Mouse (Mus musculus) midbrain, embryonic 15.5 days (tissue): ENCODE data around the gene Jarid2. TPM values are rescaled to one million over a fixed set of nuclear protein-coding genes. Genes with fewer than 3 reads are reported as not detected.

Experiments used
- ATAC-seq: fragments of 200-750 bp; cut with Nextera tagmentation; replicated peaks from 2 replicates; pipeline ENCODE4 v1.8.0; 2017; ENCODE audit warnings: moderate TSS enrichment
- H3K27ac ChIP-seq: fragments of 300-500 bp; sonication (generic); 2 replicates; pipeline ENCODE4 v1.5.1; 2015; ENCODE audit warnings: mild to moderate bottlenecking, inconsistent platforms
- H3K27me3 ChIP-seq: fragments of 300-500 bp; sonication (generic); replicated peaks from 2 replicates; pipeline ENCODE4 v1.6.1; 2015; ENCODE audit warnings: inconsistent platforms
- H3K36me3 ChIP-seq: fragments of 300-500 bp; sonication (generic); replicated peaks from 2 replicates; pipeline ENCODE4 v1.6.1; 2015; ENCODE audit warnings: inconsistent platforms
- H3K4me1 ChIP-seq: fragments of 300-500 bp; sonication (generic); 2 replicates; pipeline ENCODE4 v1.6.1; 2015; ENCODE audit warnings: inconsistent platforms
- H3K4me2 ChIP-seq: fragments of 300-500 bp; sonication (generic); 2 replicates; pipeline ENCODE4 v1.6.1; 2015; ENCODE audit warnings: inconsistent platforms, mild to moderate bottlenecking, moderate library complexity
- H3K4me3 ChIP-seq: fragments of 300-500 bp; sonication (generic); 2 replicates; pipeline ENCODE4 v1.5.1; 2015; ENCODE audit warnings: mild to moderate bottlenecking, inconsistent platforms
- H3K9ac ChIP-seq: fragments of 300-500 bp; sonication (generic); 2 replicates; pipeline ENCODE4 v1.6.1; 2015; ENCODE audit warnings: mild to moderate bottlenecking, inconsistent platforms
- H3K9me3 ChIP-seq: fragments of 300-500 bp; sonication (generic); 2 replicates; pipeline ENCODE4 v1.6.1; 2016; ENCODE audit warnings: inconsistent platforms
- WGBS: fragments of 180-500 bp; shearing (Covaris S2); methylation state at CpG from one replicate; pipeline ENCODE4 v1.1.7; 2015; ENCODE audit warnings: mixed read lengths; 5-methylcytosine and 5-hydroxymethylcytosine counted together
- polyA plus RNA-seq: library from polyadenylated mRNA; unstranded; fragments of >200 nt; fragmentation: Nextera tagmentation; extraction: Ambion mirVana; gene quantifications from 2 replicates; pipeline ENCODE4 v1.2.1, GENCODE M21; 2015

Jarid2 gene
- polyA plus RNA-seq, 1 experiment from 2014 or later, result 44.7 TPM

- under 1% methylated on average over 16 of the region's 16 CpGs for WGBS
- Histone ChIP-seq H3K27me3 (no peaks in the 10 kb centered on the region), H3K4me3 (peak overlapping the region; percentile 80), H3K9ac (peak overlapping the region; percentile 70), H3K4me2 (peak overlapping the region; percentile 89), H3K9me3 (no peaks in the 10 kb centered on the region), H3K27ac (0 out of 2 replicates have a peak overlapping the region, but pooled peaks have one; percentile 15), H3K36me3 (no peaks in the 10 kb centered on the region), H3K4me1 (peaks cover 26% of the 10 kb centered on the region)
- ATAC-seq, result no peak
Observed at GRCm38 (mm10) chr13:44731727-44732441, 2.6 kb downstream of the Jarid2 start.

- Histone ChIP-seq H3K4me2 (peak overlapping the region; percentile 89), H3K27me3 (no peaks in the 10 kb centered on the region), H3K9ac (peak overlapping the region; percentile 70), H3K36me3 (no peaks in the 10 kb centered on the region), H3K9me3 (no peaks in the 10 kb centered on the region), H3K27ac (0 out of 2 replicates have a peak overlapping the region, but pooled peaks have one; percentile 15), H3K4me3 (peak overlapping the region; percentile 80), H3K4me1 (peaks cover 28% of the 10 kb centered on the region)
- no peak for ATAC-seq
- 0% methylated on average over 7 of the region's 7 CpGs for WGBS
Observed at GRCm38 (mm10) chr13:44732442-44732974, 3.2 kb downstream of the Jarid2 start.

GRCm38 (mm10) chr13:44733036-44733372 lies 3.7 kb downstream of the Jarid2 start:
- peak overlapping the region; percentile 70 for H3K9ac ChIP-seq
- H3K4me1 ChIP-seq, result peaks cover 28% of the 10 kb centered on the region
- H3K36me3 ChIP-seq, result no peaks in the 10 kb centered on the region
- no peak for ATAC-seq
- no peaks in the 10 kb centered on the region for H3K9me3 ChIP-seq
- H3K27ac ChIP-seq, result peak overlapping the region; percentile 58
- peak overlapping the region; percentile 89 for H3K4me2 ChIP-seq
- WGBS, result under 1% methylated on average over 13 of the region's 13 CpGs
- H3K4me3 ChIP-seq, result peak overlapping the region; percentile 80
- no peaks in the 10 kb centered on the region for H3K27me3 ChIP-seq

- H3K27ac ChIP-seq, result peak overlapping the region; percentile 58
- H3K27me3 ChIP-seq, result no peaks in the 10 kb centered on the region
- WGBS, result under 1% methylated on average over 68 of the region's 71 CpGs
- ATAC-seq, result 0 out of 2 replicates have a peak, but pooled peaks have one; percentile 8
- H3K4me3 ChIP-seq, result peak overlapping the region; percentile 80
- peak overlapping the region; percentile 89 for H3K4me2 ChIP-seq
- peak overlapping the region; percentile 70 for H3K9ac ChIP-seq
- no peaks in the 10 kb centered on the region for H3K9me3 ChIP-seq
- peaks cover 28% of the 10 kb centered on the region for H3K4me1 ChIP-seq
- H3K36me3 ChIP-seq, result no peaks in the 10 kb centered on the region
Observed at GRCm38 (mm10) chr13:44733373-44734111, 4.3 kb downstream of the Jarid2 start.

DNA sequence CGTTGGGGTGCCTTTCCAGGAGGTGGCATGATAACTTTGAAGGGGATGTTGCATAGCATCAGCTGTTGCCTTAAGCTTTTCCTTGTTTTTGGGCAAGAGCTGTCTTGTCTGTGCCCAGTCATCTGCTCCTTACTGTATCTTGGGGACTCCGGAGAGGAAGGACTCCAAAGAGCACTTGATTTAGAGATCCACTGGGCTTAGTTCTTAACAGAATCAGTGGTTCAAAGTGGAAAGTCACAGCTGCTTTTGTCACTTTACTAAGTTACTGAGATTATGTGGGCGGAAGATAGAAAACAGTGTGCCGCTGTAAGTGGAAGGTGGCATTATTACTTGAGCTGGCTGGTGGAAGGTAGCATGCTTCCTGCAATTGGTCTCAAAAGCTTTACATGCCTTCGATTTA lies 5.2 kb downstream of the Jarid2 start:
- H3K9ac ChIP-seq, result peak overlapping the region; percentile 70
- ATAC-seq, result no peak
- peak overlapping the region; percentile 58 for H3K27ac ChIP-seq
- no peaks in the 10 kb centered on the region for H3K27me3 ChIP-seq
- H3K4me1 ChIP-seq, result peaks cover 25% of the 10 kb centered on the region
- peak overlapping the region; percentile 80 for H3K4me3 ChIP-seq
- H3K9me3 ChIP-seq, result no peaks in the 10 kb centered on the region
- H3K4me2 ChIP-seq, result peak overlapping the region; percentile 89
- 54% methylated on average over 5 of the region's 5 CpGs for WGBS
- H3K36me3 ChIP-seq, result no peaks in the 10 kb centered on the region

GRCm38 (mm10) chr13:44735088-44735690 lies 5.9 kb downstream of the Jarid2 start:
- Histone ChIP-seq H3K36me3 (no peaks in the 10 kb centered on the region), H3K9me3 (no peaks in the 10 kb centered on the region), H3K27me3 (no peaks in the 10 kb centered on the region), H3K4me2 (peak overlapping the region; percentile 89; the same call in 1 of the 2 replicates), H3K27ac (no peak overlapping the region), H3K4me3 (peak overlapping the region; percentile 80; the same call in 1 of the 2 replicates), H3K4me1 (peaks cover 22% of the 10 kb centered on the region), H3K9ac (no peak overlapping the region)
- no peak for ATAC-seq
- 55% methylated on average over 1 of the region's 1 CpGs for WGBS

GRCm38 (mm10) chr13:44737297-44737696 lies 8.0 kb downstream of the Jarid2 start:
- WGBS, result 47% methylated on average over 1 of the region's 1 CpGs
- H3K27me3 ChIP-seq, result no peaks in the 10 kb centered on the region

GRCm38 (mm10) chr13:44751780-44752179 lies 22.5 kb downstream of the Jarid2 start:
- Histone ChIP-seq H3K4me1 (peaks cover 49% of the 10 kb centered on the region), H3K36me3 (no peaks in the 10 kb centered on the region), H3K4me3 (no peak overlapping the region), H3K4me2 (no peak overlapping the region), H3K9me3 (no peaks in the 10 kb centered on the region), H3K27me3 (no peaks in the 10 kb centered on the region), H3K27ac (peak overlapping the region; percentile 27; the same call in 1 of the 2 replicates), H3K9ac (no peak overlapping the region)
- 18% methylated on average over 3 of the region's 3 CpGs for WGBS
- peak; percentile 54 for ATAC-seq

More at GRCm38 (mm10) chr13:44737297-44737696, 8.0 kb downstream of the Jarid2 start:
- H3K4me1 ChIP-seq, result peaks cover 22% of the 10 kb centered on the region
- no peak overlapping the region for H3K4me3 ChIP-seq
- no peak overlapping the region for H3K27ac ChIP-seq
- no peaks in the 10 kb centered on the region for H3K9me3 ChIP-seq
- no peak overlapping the region for H3K9ac ChIP-seq
- no peaks in the 10 kb centered on the region for H3K36me3 ChIP-seq
- H3K4me2 ChIP-seq, result no peak overlapping the region
- ATAC-seq, result no peak

DNA sequence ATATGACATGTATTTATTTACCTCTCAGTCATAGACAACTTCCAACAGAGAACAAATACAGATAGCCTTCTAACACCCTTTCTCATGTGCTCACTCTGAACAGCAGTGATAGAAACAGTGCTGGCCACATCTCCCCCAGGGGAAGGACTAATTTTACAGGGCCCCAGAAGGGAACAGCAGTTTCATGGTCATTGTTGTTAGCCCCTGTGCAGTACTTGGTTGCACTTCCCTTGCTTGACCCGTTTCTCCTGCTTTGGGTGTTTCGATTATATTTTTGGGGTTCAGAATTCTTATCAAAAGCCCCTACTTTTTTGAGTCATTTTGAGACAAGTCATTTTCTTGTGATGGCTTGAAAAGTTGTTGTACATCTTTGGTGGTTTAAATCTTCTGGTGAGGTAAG lies 23.9 kb downstream of the Jarid2 start:
- H3K4me1 ChIP-seq, result peaks cover 39% of the 10 kb centered on the region

GRCm38 (mm10) chr13:44755434-44755833 lies 26.2 kb downstream of the Jarid2 start:
- ATAC-seq, result no peak
- WGBS, result 3% methylated on average over 5 of the region's 5 CpGs
- peaks cover 35% of the 10 kb centered on the region for H3K4me1 ChIP-seq

More for the DNA sequence above, 23.9 kb downstream of the Jarid2 start:
- Histone ChIP-seq H3K9ac (no peak overlapping the region), H3K4me3 (no peak overlapping the region), H3K9me3 (no peaks in the 10 kb centered on the region), H3K36me3 (no peaks in the 10 kb centered on the region), H3K4me2 (no peak overlapping the region), H3K27me3 (no peaks in the 10 kb centered on the region), H3K27ac (no peak overlapping the region)
- no peak for ATAC-seq
- whole genome bisulfite sequencing, result 81% methylated on average over 2 of the region's 2 CpGs

GRCm38 (mm10) chr13:44758750-44759149 lies 29.5 kb downstream of the Jarid2 start:
- no peak for ATAC-seq
- H3K27ac ChIP-seq, result no peak overlapping the region
- peaks cover 16% of the 10 kb centered on the region for H3K4me1 ChIP-seq
- 88% methylated on average over 1 of the region's 1 CpGs for WGBS
- H3K9ac ChIP-seq, result no peak overlapping the region
- H3K4me3 ChIP-seq, result no peak overlapping the region
- no peaks in the 10 kb centered on the region for H3K36me3 ChIP-seq
- no peak overlapping the region for H3K4me2 ChIP-seq
- no peaks in the 10 kb centered on the region for H3K9me3 ChIP-seq
- no peaks in the 10 kb centered on the region for H3K27me3 ChIP-seq

More at GRCm38 (mm10) chr13:44755434-44755833, 26.2 kb downstream of the Jarid2 start:
- Histone ChIP-seq H3K27ac (0 out of 2 replicates have a peak overlapping the region, but pooled peaks have one; percentile 13), H3K9ac (no peak overlapping the region), H3K36me3 (no peaks in the 10 kb centered on the region), H3K4me3 (no peak overlapping the region), H3K9me3 (no peaks in the 10 kb centered on the region), H3K27me3 (no peaks in the 10 kb centered on the region), H3K4me2 (no peak overlapping the region)

DNA sequence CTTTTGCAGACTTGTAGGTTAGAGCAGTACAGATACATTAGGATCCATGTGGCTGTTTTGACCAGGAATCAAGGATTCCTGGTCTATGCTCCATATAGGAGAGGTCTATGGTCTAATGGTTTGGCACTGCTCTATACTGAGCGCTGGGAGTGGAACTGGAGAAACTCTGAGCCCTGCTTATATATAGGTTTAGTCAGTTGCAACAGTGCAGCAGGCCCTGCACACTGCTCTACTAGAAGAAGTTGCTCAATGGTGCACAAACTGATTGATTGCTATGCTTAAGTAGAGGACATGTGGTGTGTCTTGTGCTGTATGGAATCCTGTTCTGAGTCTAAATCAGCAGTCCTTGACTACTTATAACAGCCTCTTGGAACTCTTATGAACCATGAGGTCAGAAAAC lies 31.5 kb downstream of the Jarid2 start:
- Histone ChIP-seq H3K9me3 (no peaks in the 10 kb centered on the region), H3K27me3 (no peaks in the 10 kb centered on the region), H3K4me1 (peaks cover 4% of the 10 kb centered on the region; the same call in 1 of the 2 replicates), H3K27ac (no peak overlapping the region), H3K9ac (no peak overlapping the region), H3K4me3 (no peak overlapping the region), H3K4me2 (no peak overlapping the region), H3K36me3 (no peaks in the 10 kb centered on the region)
- no peak for ATAC-seq
- WGBS, result 97% methylated on average over 1 of the region's 1 CpGs
